Mouse (Mus musculus) left cerebral cortex, postnatal 4 days (tissue): ENCODE results near the gene Aqp1. TPM values are rescaled to one million over a fixed set of nuclear protein-coding genes. Genes with fewer than 3 reads are reported as not detected.

Experiments used
- DNase-seq: peaks from one replicate; pipeline ENCODE4 v3.0.0-alpha.2; 2022
- intact Hi-C: fragments of 180-260 bp; cut with DNase I; formaldehyde crosslinking; loops from one replicate; pipeline ENCODE4 v1.15.1; 2025
- microRNA-seq: library from miRNA; unstranded; fragments of <30 nt; microRNA quantifications from one replicate; pipeline ENCODE4 v1.2.0, GENCODE M21; 2022
- total RNA-seq, 2 experiments: library from RNA; stranded (reverse); gene quantifications; 2 replicates each; pipeline ENCODE4 v1.2.3; 2021

The Aqp1 gene
- total RNA-seq, 2 experiments from 2014 or later: 2.0 to 2.2 TPM

DNA sequence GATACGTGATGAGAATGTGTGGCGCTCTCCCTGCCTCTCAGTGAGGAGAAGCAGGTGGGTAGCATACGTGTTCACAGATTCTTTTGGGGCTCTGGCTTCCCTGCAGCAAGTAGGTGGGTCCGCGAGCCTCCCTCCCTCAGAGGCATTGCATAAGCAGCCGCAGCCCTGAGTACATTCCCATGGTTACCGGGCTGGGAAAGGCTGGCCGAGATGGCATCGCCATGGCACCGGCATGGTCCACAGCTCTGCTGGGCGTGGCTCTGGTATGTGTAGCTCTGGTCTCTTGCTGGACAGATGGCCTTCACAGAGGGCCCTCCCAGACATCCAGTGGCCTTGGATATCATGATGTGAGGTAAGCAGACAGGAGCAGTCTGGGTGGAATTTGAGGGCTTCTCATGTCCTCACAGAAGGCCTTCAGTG lies 60.4 kb downstream of the Aqp1 start:
- DNase-seq: peak; percentile 88
- intact Hi-C loops: no loop called here

Small RNA genes lying within 50 kb of the gene (microRNA-seq; reads per million reads assigned to microRNA genes)
- not detected for gene Gm25458

Other genes starting within 250 kb of the Aqp1 start
- gene Crhr2, start 203.4 kb upstream of the Aqp1 start, total RNA-seq: 1 to 10 TPM; 1.3 to 1.7 TPM
- not detected for gene Inmt, start 161.4 kb upstream of the Aqp1 start, total RNA-seq
- gene Mindy4, start 133.0 kb upstream of the Aqp1 start, total RNA-seq: 10 to 100 TPM; 13.4 to 14.6 TPM
- not detected for gene Ghrhr, start 39.9 kb downstream of the Aqp1 start, total RNA-seq
- gene Adcyap1r1, start 115.5 kb downstream of the Aqp1 start, total RNA-seq: 100 to 1,000 TPM; 112 to 131 TPM